Mouse (Mus musculus): ENCODE results near the gene Actl6b. TPM values are rescaled to one million over a fixed set of nuclear protein-coding genes. Genes with fewer than 3 reads are reported as not detected.

The Actl6b gene
- polyA plus RNA-seq, 1 experiment: not detected

DNA sequence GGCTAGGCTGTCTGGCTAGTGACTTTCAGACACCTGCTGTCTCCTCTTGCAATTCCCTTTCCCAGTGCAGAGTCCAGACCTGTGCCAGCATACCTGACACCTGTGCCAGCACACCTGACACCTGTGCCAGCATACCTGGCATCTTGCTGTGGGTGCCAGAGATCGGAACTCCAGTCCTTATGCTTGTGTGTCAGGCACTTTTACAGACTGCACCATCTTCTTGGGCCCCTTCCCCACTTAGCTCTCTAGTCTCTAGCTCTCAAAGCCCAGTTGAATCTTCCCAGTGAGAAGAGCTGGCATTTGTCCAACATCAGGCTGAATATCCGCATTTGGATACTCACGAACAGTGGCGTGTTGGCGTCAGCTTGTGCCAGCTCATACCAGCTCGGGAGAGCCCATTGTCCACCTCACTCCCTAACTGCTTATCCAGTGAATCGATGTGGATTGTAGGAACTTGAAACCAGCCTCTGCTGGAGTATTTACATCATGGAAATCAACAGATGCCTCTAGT, 14.0 kb upstream of the Actl6b start:
- Histone ChIP-seq H3K36me3 (ENCODE audit: control insufficient read depth, insufficient read depth, low read length) (no peaks in the 10 kb centered on the region), H3K27me3 (ENCODE audit: control insufficient read depth, insufficient read depth, low read length) (no peaks in the 10 kb centered on the region), H3K4me1 (replicated peaks; ENCODE audit: control insufficient read depth, insufficient read depth, low read length) (0 out of 2 replicates have a peak, but pooled peaks cover 10% of the 10 kb centered on the region), H3K4me3 (ENCODE audit: control insufficient read depth, insufficient read depth, low read length) (no peak overlapping the region), H3K27ac (ENCODE audit: control insufficient read depth, insufficient read depth, low read length) (no peak overlapping the region)
- no peak for DNase-seq
- TF ChIP-seq CTCF (IDR thresholded peaks at IDR 0.05; ENCODE audit: borderline replicate concordance, control insufficient read depth, extremely low read depth, insufficient read depth, low read length, poor library complexity) (no peak), POLR2A (IDR thresholded peaks at IDR 0.05; ENCODE audit: control insufficient read depth, extremely low read depth, insufficient read depth, low read length, poor library complexity) (no peak)
- 90% methylated on average over 7 of the region's 7 CpGs for WGBS

DNA sequence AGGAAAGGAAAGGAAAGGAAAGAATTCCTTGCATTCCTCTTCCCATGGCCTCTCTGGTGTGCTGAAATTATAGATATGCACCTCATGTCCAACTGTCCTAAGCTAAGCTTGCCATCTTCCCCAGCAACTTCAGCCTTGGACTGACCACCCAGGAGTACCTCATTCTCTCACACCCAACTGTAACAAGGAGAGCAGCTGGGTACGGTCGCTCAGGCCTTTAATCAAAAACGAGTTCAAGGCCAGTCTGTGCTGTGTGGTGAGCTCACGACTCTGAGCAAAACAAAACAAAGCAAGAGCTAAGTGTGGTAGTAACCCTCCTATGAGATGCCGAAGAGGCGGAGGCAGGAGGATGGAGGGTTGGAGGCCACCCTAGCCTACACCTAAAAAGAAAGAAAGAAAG, 12.3 kb upstream of the Actl6b start:
- Histone ChIP-seq H3K27me3 (ENCODE audit: control insufficient read depth, insufficient read depth, low read length) (no peaks in the 10 kb centered on the region), H3K4me3 (ENCODE audit: control insufficient read depth, insufficient read depth, low read length) (no peak overlapping the region), H3K4me1 (replicated peaks; ENCODE audit: control insufficient read depth, insufficient read depth, low read length) (0 out of 2 replicates have a peak, but pooled peaks cover 10% of the 10 kb centered on the region), H3K27ac (ENCODE audit: control insufficient read depth, insufficient read depth, low read length) (no peak overlapping the region), H3K36me3 (ENCODE audit: control insufficient read depth, insufficient read depth, low read length) (no peaks in the 10 kb centered on the region)
- no peak for DNase-seq
- 90% methylated on average over 6 of the region's 6 CpGs for WGBS
- TF ChIP-seq POLR2A (IDR thresholded peaks at IDR 0.05; ENCODE audit: control insufficient read depth, extremely low read depth, insufficient read depth, low read length, poor library complexity) (no peak), CTCF (IDR thresholded peaks at IDR 0.05; ENCODE audit: borderline replicate concordance, control insufficient read depth, extremely low read depth, insufficient read depth, low read length, poor library complexity) (no peak)

DNA sequence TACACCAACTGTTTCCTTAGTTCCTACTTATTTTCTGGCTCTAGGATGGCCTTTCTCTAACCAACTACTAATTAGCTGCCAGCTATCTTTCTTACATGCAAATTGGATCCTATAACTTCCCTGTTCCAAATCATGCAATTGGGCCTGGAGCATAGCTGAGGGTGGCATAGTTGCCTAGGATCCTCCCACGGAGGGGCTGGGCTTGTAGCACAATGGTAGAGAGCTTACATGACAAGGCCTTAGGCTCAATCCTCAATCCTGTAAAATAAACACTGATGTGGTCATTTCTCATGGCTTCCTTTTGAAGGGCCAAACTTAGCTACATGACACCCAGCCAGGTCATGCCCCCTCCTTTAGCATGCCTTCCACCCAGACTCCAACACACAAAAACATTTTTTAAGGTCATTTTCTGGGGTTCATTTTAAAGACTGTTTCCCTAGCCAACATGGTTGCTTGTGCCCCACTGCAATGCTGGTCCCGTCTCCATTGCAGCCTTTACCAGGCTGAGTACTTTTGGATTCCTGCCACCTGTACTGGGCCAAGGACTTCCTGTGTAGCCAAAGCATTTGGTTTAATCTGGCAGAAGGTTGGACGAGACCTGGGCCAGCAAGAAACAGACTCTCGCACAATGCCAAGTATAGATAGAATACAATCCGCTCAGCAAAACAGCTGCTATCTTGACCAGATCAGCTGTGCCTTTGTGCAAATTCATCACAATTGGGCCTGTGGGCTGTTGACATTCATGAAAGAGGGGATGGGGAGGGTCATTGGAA, 11.4 kb upstream of the Actl6b start:
- 0 out of 2 replicates have a peak, but pooled peaks cover 10% of the 10 kb centered on the region for H3K4me1 ChIP-seq (replicated peaks; ENCODE audit: control insufficient read depth, insufficient read depth, low read length)
- DNase-seq: no peak
- no peak overlapping the region for H3K4me3 ChIP-seq (ENCODE audit: control insufficient read depth, insufficient read depth, low read length)
- H3K27me3 ChIP-seq (ENCODE audit: control insufficient read depth, insufficient read depth, low read length): no peaks in the 10 kb centered on the region
- no peaks in the 10 kb centered on the region for H3K36me3 ChIP-seq (ENCODE audit: control insufficient read depth, insufficient read depth, low read length)
- WGBS: 81% methylated on average over 5 of the region's 5 CpGs
- no peak overlapping the region for H3K27ac ChIP-seq (ENCODE audit: control insufficient read depth, insufficient read depth, low read length)
- TF ChIP-seq CTCF (IDR thresholded peaks at IDR 0.05; ENCODE audit: borderline replicate concordance, control insufficient read depth, extremely low read depth, insufficient read depth, low read length, poor library complexity): no peak
- no peak for TF ChIP-seq POLR2A (IDR thresholded peaks at IDR 0.05; ENCODE audit: control insufficient read depth, extremely low read depth, insufficient read depth, low read length, poor library complexity)

DNA sequence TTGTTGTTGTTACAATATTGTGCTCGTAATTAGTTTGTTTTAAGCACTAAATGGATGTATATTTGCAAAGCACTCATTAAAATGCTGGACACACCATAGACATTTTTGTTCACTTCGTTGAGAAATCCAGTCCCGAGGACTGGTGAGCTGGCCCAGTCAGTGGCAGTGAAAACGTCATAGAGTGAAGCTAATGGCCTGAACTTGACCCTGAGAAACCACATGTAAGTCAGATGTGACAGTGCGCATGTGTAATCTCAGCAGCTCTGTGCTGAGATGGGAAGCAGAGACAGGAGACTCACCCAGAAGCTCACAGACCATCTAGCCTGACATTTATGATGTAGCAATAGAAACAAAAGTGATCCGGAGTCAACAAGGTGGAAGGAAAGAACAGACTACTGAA, 8.4 kb upstream of the Actl6b start:
- Histone ChIP-seq H3K27ac (ENCODE audit: control insufficient read depth, insufficient read depth, low read length) (no peak overlapping the region), H3K36me3 (ENCODE audit: control insufficient read depth, insufficient read depth, low read length) (no peaks in the 10 kb centered on the region), H3K4me3 (ENCODE audit: control insufficient read depth, insufficient read depth, low read length) (no peak overlapping the region), H3K4me1 (replicated peaks; ENCODE audit: control insufficient read depth, insufficient read depth, low read length) (0 out of 2 replicates have a peak, but pooled peaks cover 2% of the 10 kb centered on the region), H3K27me3 (ENCODE audit: control insufficient read depth, insufficient read depth, low read length) (no peaks in the 10 kb centered on the region)
- 85% methylated on average over 6 of the region's 6 CpGs for WGBS
- TF ChIP-seq CTCF (IDR thresholded peaks at IDR 0.05; ENCODE audit: borderline replicate concordance, control insufficient read depth, extremely low read depth, insufficient read depth, low read length, poor library complexity): no peak
- no peak for TF ChIP-seq POLR2A (IDR thresholded peaks at IDR 0.05; ENCODE audit: control insufficient read depth, extremely low read depth, insufficient read depth, low read length, poor library complexity)
- no peak for DNase-seq

DNA sequence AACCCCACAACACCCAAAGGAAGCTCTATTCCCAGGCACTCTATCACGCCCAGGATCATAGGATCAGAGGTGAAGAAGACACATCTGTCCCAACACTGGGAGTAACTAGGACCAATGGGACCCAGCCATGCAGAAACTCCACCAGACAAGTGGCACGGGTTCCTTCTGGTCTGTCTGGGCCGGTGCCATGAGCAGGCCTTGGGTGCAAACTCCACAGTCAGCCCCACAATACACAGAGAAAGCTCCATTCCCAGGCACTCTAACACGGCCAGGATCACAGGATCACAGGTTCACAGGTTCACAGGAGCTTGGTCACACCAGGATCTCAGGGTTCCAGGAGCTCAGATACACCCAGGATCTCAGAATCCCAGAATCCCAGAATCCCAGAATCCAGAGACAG, 7.7 kb upstream of the Actl6b start:
- H3K36me3 ChIP-seq (ENCODE audit: control insufficient read depth, insufficient read depth, low read length): no peaks in the 10 kb centered on the region
- no peak for TF ChIP-seq CTCF (IDR thresholded peaks at IDR 0.05; ENCODE audit: borderline replicate concordance, control insufficient read depth, extremely low read depth, insufficient read depth, low read length, poor library complexity)
- no peak for TF ChIP-seq POLR2A (IDR thresholded peaks at IDR 0.05; ENCODE audit: control insufficient read depth, extremely low read depth, insufficient read depth, low read length, poor library complexity)
- WGBS: 90% methylated on average over 4 of the region's 4 CpGs

DNA sequence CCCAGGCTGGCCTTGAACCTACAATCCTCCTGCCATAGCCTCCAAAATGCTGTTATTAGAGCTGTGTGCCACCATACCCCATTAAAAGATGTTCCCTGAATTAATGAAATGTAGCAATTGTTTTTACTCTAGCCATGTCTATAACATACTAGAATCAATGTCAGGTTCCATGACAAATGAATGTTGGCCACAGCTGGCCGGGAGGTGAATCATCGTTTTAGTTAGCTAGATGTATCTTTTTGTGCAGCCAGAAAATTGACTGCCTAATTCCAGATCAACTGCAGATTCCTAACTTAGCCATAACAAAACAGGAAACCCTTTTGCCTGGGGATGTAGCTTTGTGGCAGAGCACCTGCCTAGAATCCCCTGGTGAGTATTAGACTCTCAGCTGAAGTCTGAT, 3.5 kb upstream of the Actl6b start:
- H3K4me3 ChIP-seq (ENCODE audit: control insufficient read depth, insufficient read depth, low read length): no peak overlapping the region
- H3K36me3 ChIP-seq (ENCODE audit: control insufficient read depth, insufficient read depth, low read length): no peaks in the 10 kb centered on the region
- TF ChIP-seq POLR2A (IDR thresholded peaks at IDR 0.05; ENCODE audit: control insufficient read depth, extremely low read depth, insufficient read depth, low read length, poor library complexity) (no peak), CTCF (IDR thresholded peaks at IDR 0.05; ENCODE audit: borderline replicate concordance, control insufficient read depth, extremely low read depth, insufficient read depth, low read length, poor library complexity) (no peak)
- DNase-seq: no peak
- H3K27ac ChIP-seq (ENCODE audit: control insufficient read depth, insufficient read depth, low read length): no peak overlapping the region
- no peaks in the 10 kb centered on the region; the same call in 1 of the 2 replicates for H3K27me3 ChIP-seq (ENCODE audit: control insufficient read depth, insufficient read depth, low read length)
- WGBS: 91% methylated on average over 2 of the region's 2 CpGs
- H3K4me1 ChIP-seq (replicated peaks; ENCODE audit: control insufficient read depth, insufficient read depth, low read length): peaks cover 6% of the 10 kb centered on the region; the same call in 1 of the 2 replicates

More for the DNA sequence above, 7.7 kb upstream of the Actl6b start:
- H3K27me3 ChIP-seq (ENCODE audit: control insufficient read depth, insufficient read depth, low read length): no peaks in the 10 kb centered on the region
- H3K27ac ChIP-seq (ENCODE audit: control insufficient read depth, insufficient read depth, low read length): no peak overlapping the region
- no peak for DNase-seq
- no peak overlapping the region for H3K4me3 ChIP-seq (ENCODE audit: control insufficient read depth, insufficient read depth, low read length)
- H3K4me1 ChIP-seq (replicated peaks; ENCODE audit: control insufficient read depth, insufficient read depth, low read length): no peaks in the 10 kb centered on the region
